ENCODE assay signal across 1 mouse cellular context in genomic region chr9:108732462-108732861, GRCm38 (mm10).
TF ChIP-seq lines count a peak whose summit lies in the region.

No protein-coding gene starts in this region.

TF ChIP-seq in CH12.LX, 34 proteins besides CTCF, POLR2A, EP300 and RAD21 (continued from another document):
- TF ChIP-seq TBP (conservative IDR thresholded peaks at IDR 0.05; ENCODE audit: low read depth, low read length) = no peak
- no peak for TF ChIP-seq HCFC1 (IDR thresholded peaks at IDR 0.05; ENCODE audit: low read depth, low read length)
- TF ChIP-seq SMC3 (IDR thresholded peaks at IDR 0.05; ENCODE audit: low read depth, low read length) = no peak
- TF ChIP-seq JUND (conservative IDR thresholded peaks at IDR 0.05; ENCODE audit: low read depth, low read length) = no peak
- no peak for TF ChIP-seq JUN (IDR thresholded peaks at IDR 0.05; ENCODE audit: insufficient read depth, low read depth, low read length)
- TF ChIP-seq ZNF384 (IDR thresholded peaks at IDR 0.05; ENCODE audit: low read depth, low read length) = no peak
- TF ChIP-seq MAX (IDR thresholded peaks at IDR 0.05; ENCODE audit: low read length) = no peak
TF ChIP-seq in CH12.LX: peak in this region for 0.
